Mouse (Mus musculus) olfactory bulb, adult 2 months (tissue): ENCODE data around the gene Polr3gl. TPM values are rescaled to one million over a fixed set of nuclear protein-coding genes. Genes with fewer than 3 reads are reported as not detected.

Experiments used
- H3K27ac ChIP-seq: fragments of 200-500 bp; 2 replicates; pipeline ENCODE4 v1.5.1; 2012; ENCODE audit warnings: low read depth, low read length; ENCODE audit not compliant: insufficient read depth
- H3K4me1 ChIP-seq: fragments of 200-500 bp; 2 replicates; pipeline ENCODE4 v1.6.1; 2012; ENCODE audit warnings: low read length; ENCODE audit not compliant: control insufficient read depth, insufficient read depth
- H3K4me3 ChIP-seq: fragments of 200-500 bp; 2 replicates; pipeline ENCODE4 v1.5.1; 2012; ENCODE audit warnings: mild to moderate bottlenecking, low read depth, low read length, moderate library complexity; ENCODE audit not compliant: insufficient read depth
- CTCF ChIP-seq: fragments of 200-500 bp; IDR thresholded peaks from 2 replicates; pipeline ENCODE4 v1.5.1; 2012; ENCODE audit warnings: low read depth, mild to moderate bottlenecking, low read length, moderate library complexity; ENCODE audit not compliant: insufficient read depth
- POLR2A ChIP-seq: fragments of 200-500 bp; IDR thresholded peaks from 2 replicates; pipeline ENCODE4 v1.6.1; 2012; ENCODE audit warnings: mild to moderate bottlenecking, low read depth, low read length, moderate library complexity; ENCODE audit not compliant: insufficient read depth
- WGBS: fragments of 180-500 bp; shearing (Covaris S2); methylation state at CpG from one replicate; pipeline ENCODE4 v1.1.7; 2018; 5-methylcytosine and 5-hydroxymethylcytosine counted together
- polyA plus RNA-seq: library from polyadenylated mRNA; stranded (reverse); fragments of >200 nt; gene quantifications from 2 replicates; pipeline ENCODE4 v1.2.4, GENCODE M21; 2012; ENCODE audit warnings: low replicate concordance; ENCODE audit not compliant: missing spikeins, insufficient read depth, insufficient read length

Polr3gl gene
- polyA plus RNA-seq, 1 experiment, result not detected

- Histone ChIP-seq H3K4me1 (peaks cover 9% of the 10 kb centered on the region), H3K4me3 (no peak overlapping the region), H3K27ac (no peak overlapping the region)
- WGBS, result 73% methylated on average over 4 of the region's 4 CpGs
- TF ChIP-seq POLR2A (no peak), CTCF (no peak)
Observed at GRCm38 (mm10) chr3:96590657-96591056, 3.3 kb downstream of the Polr3gl start.

GRCm38 (mm10) chr3:96583386-96583785 is 10.6 kb downstream of the Polr3gl start:
- Histone ChIP-seq H3K4me1 (no peaks in the 10 kb centered on the region), H3K27ac (no peak overlapping the region), H3K4me3 (no peak overlapping the region)
- WGBS, result 95% methylated on average over 5 of the region's 5 CpGs
- TF ChIP-seq CTCF (no peak), POLR2A (no peak)

- 90% methylated on average over 16 of the region's 16 CpGs for WGBS
- Histone ChIP-seq H3K4me1 (peaks cover 5% of the 10 kb centered on the region), H3K27ac (no peak overlapping the region), H3K4me3 (no peak overlapping the region)
- TF ChIP-seq POLR2A, result no peak
- TF ChIP-seq CTCF, result no peak
Observed at GRCm38 (mm10) chr3:96581771-96582515, 12.0 kb downstream of the Polr3gl start.

DNA sequence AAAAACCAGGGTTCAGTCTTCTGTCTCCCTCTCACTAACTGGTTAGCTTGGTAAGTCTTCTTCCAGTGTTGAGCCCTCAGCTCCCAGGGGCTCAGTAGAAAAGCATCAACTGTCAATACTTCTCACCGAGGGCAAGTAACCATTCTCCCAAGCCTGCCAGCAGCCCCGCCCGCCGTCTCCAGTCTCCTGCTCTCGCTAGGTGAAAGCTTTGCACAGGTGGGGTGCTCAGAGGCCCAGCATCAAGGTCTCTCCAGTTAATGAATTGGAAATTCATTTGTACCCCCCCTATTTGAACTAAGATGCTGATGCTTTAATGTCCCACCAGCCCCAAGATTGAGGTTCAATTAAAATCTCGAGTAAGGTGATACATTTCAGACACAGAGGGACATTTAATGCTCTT is 12.8 kb downstream of the Polr3gl start:
- 75% methylated on average over 6 of the region's 6 CpGs for WGBS

DNA sequence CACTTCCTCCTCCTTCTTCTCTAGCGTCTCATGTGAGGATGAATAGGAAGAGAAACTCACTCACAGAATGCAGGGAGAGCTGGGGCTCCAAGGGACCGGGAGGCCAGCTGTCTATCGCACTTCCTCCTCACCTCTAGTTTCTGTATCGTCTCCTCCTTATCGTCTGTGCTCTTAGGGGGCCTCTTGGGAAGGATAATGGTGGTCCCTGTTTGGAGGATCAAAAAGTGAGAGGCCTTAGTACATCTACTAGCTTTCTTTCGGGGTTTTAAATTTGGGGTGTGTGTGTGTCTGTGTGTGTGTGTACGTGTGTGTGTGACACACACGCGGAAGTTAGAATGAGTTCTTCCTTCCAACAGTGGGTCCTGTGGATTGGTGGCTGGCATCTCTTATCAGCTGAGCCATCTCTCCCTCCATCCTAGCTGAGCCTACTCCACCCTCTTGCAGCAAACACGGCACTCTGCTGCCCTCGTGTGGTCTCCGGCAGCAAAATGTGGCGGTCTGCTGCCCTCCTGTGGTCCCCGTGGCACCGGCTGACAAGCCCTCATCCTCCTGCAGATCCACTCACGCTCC is 14.0 kb downstream of the Polr3gl start:
- peak overlapping the region; percentile 34 for H3K4me3 ChIP-seq
- 9% methylated on average over 16 of the region's 16 CpGs for WGBS
- no peak overlapping the region for H3K27ac ChIP-seq
- peaks cover 16% of the 10 kb centered on the region for H3K4me1 ChIP-seq
- peak; percentile 100 for TF ChIP-seq CTCF
- TF ChIP-seq POLR2A, result no peak

More for the DNA sequence above, 12.8 kb downstream of the Polr3gl start:
- Histone ChIP-seq H3K4me1 (peaks cover 12% of the 10 kb centered on the region), H3K27ac (no peak overlapping the region), H3K4me3 (no peak overlapping the region)
- TF ChIP-seq POLR2A, result no peak
- no peak for TF ChIP-seq CTCF

- Histone ChIP-seq H3K4me1 (peaks cover 16% of the 10 kb centered on the region), H3K4me3 (no peak overlapping the region), H3K27ac (0 out of 2 replicates have a peak overlapping the region, but pooled peaks have one; percentile 8)
- TF ChIP-seq CTCF, result no peak
- WGBS, result 77% methylated on average over 4 of the region's 4 CpGs
Observed at GRCm38 (mm10) chr3:96579239-96579750, 14.7 kb downstream of the Polr3gl start.

- H3K27ac ChIP-seq, result 0 out of 2 replicates have a peak overlapping the region, but pooled peaks have one; percentile 8
- TF ChIP-seq POLR2A, result no peak
- no peak for TF ChIP-seq CTCF
- WGBS, result 82% methylated on average over 12 of the region's 12 CpGs
Observed at GRCm38 (mm10) chr3:96578561-96579238, 15.3 kb downstream of the Polr3gl start.

DNA sequence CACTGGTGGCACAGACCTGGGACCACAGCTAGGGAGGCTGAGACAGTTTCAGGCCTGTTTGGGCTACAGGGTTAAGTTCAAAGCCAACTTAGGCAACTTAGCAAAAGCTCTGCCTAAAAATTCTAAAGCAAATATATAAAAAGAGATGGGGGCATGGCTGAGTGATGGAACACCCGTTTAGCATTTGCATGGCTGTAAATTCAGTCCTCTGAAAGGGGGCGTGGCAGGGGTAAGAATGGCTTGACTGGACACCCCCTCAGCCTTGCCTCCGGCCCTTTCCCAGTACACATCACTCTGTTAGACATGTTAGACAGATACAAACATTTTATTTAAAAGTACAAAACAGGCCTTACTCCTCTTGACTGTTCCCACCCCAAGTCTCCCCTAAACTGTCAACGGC is 16.4 kb downstream of the Polr3gl start:
- no peak overlapping the region for H3K4me3 ChIP-seq
- peak overlapping the region; percentile 91 for H3K27ac ChIP-seq
- H3K4me1 ChIP-seq, result peaks cover 16% of the 10 kb centered on the region
- no peak for TF ChIP-seq CTCF
- TF ChIP-seq POLR2A, result no peak
- 73% methylated on average over 4 of the region's 4 CpGs for WGBS

More at GRCm38 (mm10) chr3:96578561-96579238, 15.3 kb downstream of the Polr3gl start:
- H3K4me3 ChIP-seq, result no peak overlapping the region
- peaks cover 16% of the 10 kb centered on the region for H3K4me1 ChIP-seq
